Mouse (Mus musculus) erythroblast, embryonic 14.5 days (primary cell): Measurements from ENCODE around the gene Tmem128.

Experiments
- GATA1 ChIP-seq: IDR thresholded peaks from 2 replicates; pipeline ENCODE4 v1.6.1; 2012; ENCODE audit warnings: low read length, inconsistent platforms, mixed read lengths
- TAL1 ChIP-seq: IDR thresholded peaks from 3 replicates; pipeline ENCODE4 v1.6.1; 2012; ENCODE audit warnings: low read length, inconsistent platforms, mixed read lengths

- TF ChIP-seq GATA1 = no peak
- TF ChIP-seq TAL1 = no peak
Observed at GRCm38 (mm10) chr5:38308873-38309272, 48.9 kb downstream of the Tmem128 start.
